Mouse (Mus musculus) hindbrain, embryonic 13.5 days (tissue): ENCODE measurements around the gene Ptprn2. TPM values are rescaled to one million over a fixed set of nuclear protein-coding genes. Genes with fewer than 3 reads are reported as not detected.

ENCODE experiments used
- ATAC-seq: fragments of 200-750 bp; cut with Nextera tagmentation; 2 replicates; pipeline ENCODE4 v1.8.0; 2017; ENCODE audit warnings: moderate TSS enrichment; ENCODE audit not compliant: low FRiP score
- H3K27ac ChIP-seq: fragments of 300-500 bp; sonication (generic); 2 replicates; pipeline ENCODE4 v1.5.1; 2015; ENCODE audit warnings: inconsistent platforms, mild to moderate bottlenecking, moderate library complexity
- H3K27me3 ChIP-seq: fragments of 300-500 bp; sonication (generic); 2 replicates; pipeline ENCODE4 v1.6.1; 2015; ENCODE audit warnings: mild to moderate bottlenecking, inconsistent platforms
- H3K36me3 ChIP-seq: fragments of 300-500 bp; sonication (generic); 2 replicates; pipeline ENCODE4 v1.6.1; 2015; ENCODE audit warnings: mild to moderate bottlenecking, inconsistent platforms
- H3K4me1 ChIP-seq: fragments of 300-500 bp; sonication (generic); replicated peaks from 2 replicates; pipeline ENCODE4 v1.6.1; 2015; ENCODE audit warnings: inconsistent platforms
- H3K4me2 ChIP-seq: fragments of 300-500 bp; sonication (generic); 2 replicates; pipeline ENCODE4 v1.6.1; 2015; ENCODE audit warnings: inconsistent platforms, mild to moderate bottlenecking, moderate library complexity
- H3K4me3 ChIP-seq: fragments of 300-500 bp; sonication (generic); 2 replicates; pipeline ENCODE4 v1.5.1; 2015; ENCODE audit warnings: mild to moderate bottlenecking, inconsistent platforms
- H3K9ac ChIP-seq: fragments of 300-500 bp; sonication (generic); 2 replicates; pipeline ENCODE4 v1.6.1; 2015; ENCODE audit warnings: mild to moderate bottlenecking, inconsistent platforms
- H3K9me3 ChIP-seq: fragments of 300-500 bp; sonication (generic); 2 replicates; pipeline ENCODE4 v1.6.1; 2016; ENCODE audit warnings: inconsistent platforms
- WGBS: fragments of 180-500 bp; shearing (Covaris S2); methylation state at CpG from one replicate; pipeline ENCODE4 v1.1.7; 2015; 5-methylcytosine and 5-hydroxymethylcytosine counted together
- polyA plus RNA-seq: library from polyadenylated mRNA; unstranded; fragments of >200 nt; fragmentation: Nextera tagmentation; extraction: Ambion mirVana; gene quantifications from 2 replicates; pipeline ENCODE4 v1.2.1, GENCODE M21; 2015

Gene Ptprn2
- polyA plus RNA-seq, 1 experiment from 2014 or later, result 10.3 TPM

GRCm38 (mm10) chr12:117107143-117107616 is 621.7 kb downstream of the Ptprn2 start:
- H3K4me1 ChIP-seq, result peaks cover 27% of the 10 kb centered on the region
- peak; percentile 96 for ATAC-seq
- no peaks in the 10 kb centered on the region for H3K36me3 ChIP-seq
- peak overlapping the region; percentile 19; the same call in 1 of the 2 replicates for H3K9ac ChIP-seq
- H3K27ac ChIP-seq, result peak overlapping the region; percentile 86
- H3K4me2 ChIP-seq, result peak overlapping the region; percentile 45
- H3K27me3 ChIP-seq, result peaks cover 84% of the 10 kb centered on the region
- 12% methylated on average over 16 of the region's 16 CpGs for WGBS
- H3K9me3 ChIP-seq, result no peaks in the 10 kb centered on the region
- H3K4me3 ChIP-seq, result 0 out of 2 replicates have a peak overlapping the region, but pooled peaks have one; percentile 10

GRCm38 (mm10) chr12:117115254-117115865 is 629.8 kb downstream of the Ptprn2 start:
- Histone ChIP-seq H3K9ac (peak overlapping the region; percentile 20; the same call in 1 of the 2 replicates), H3K9me3 (no peaks in the 10 kb centered on the region), H3K4me2 (no peak overlapping the region), H3K27ac (peak overlapping the region; percentile 71), H3K4me3 (no peak overlapping the region), H3K27me3 (peaks cover 87% of the 10 kb centered on the region), H3K36me3 (no peaks in the 10 kb centered on the region), H3K4me1 (peaks cover 12% of the 10 kb centered on the region; the same call in 1 of the 2 replicates)
- peak; percentile 75 for ATAC-seq
- WGBS, result 40% methylated on average over 10 of the region's 10 CpGs

- Histone ChIP-seq H3K4me3 (no peak overlapping the region), H3K9me3 (no peaks in the 10 kb centered on the region), H3K4me2 (no peak overlapping the region), H3K4me1 (no peaks in the 10 kb centered on the region), H3K9ac (no peak overlapping the region), H3K27me3 (peaks cover 34% of the 10 kb centered on the region), H3K27ac (no peak overlapping the region), H3K36me3 (no peaks in the 10 kb centered on the region)
- no peak for ATAC-seq
- 95% methylated on average over 3 of the region's 3 CpGs for WGBS
These were observed 641.6 kb downstream of the Ptprn2 start for GRCm38 (mm10) chr12:117127078-117127477.

DNA sequence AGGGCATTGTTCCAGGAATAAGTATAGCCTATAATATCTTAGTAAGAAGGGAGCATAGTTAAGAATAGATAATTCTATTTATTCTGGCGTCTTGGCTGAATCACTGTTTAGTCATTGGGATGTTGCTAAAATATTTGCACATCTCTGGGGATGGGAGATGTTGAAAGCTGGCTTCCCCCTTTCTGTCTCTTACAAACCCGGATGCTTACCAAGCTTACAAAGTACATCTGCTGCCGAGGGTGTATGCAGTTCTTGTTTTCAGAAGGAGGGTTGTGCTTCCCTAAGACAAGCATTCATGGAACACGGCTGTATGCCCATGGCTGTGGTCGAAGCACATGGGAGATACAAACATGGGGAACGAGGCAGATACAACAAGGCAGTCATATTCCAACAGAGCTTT is 642.0 kb downstream of the Ptprn2 start:
- H3K4me2 ChIP-seq, result no peak overlapping the region
- no peak overlapping the region for H3K9ac ChIP-seq
- no peaks in the 10 kb centered on the region for H3K9me3 ChIP-seq
- ATAC-seq, result no peak
- peaks cover 32% of the 10 kb centered on the region for H3K27me3 ChIP-seq
- H3K4me3 ChIP-seq, result no peak overlapping the region
- no peaks in the 10 kb centered on the region for H3K36me3 ChIP-seq
- 76% methylated on average over 6 of the region's 6 CpGs for WGBS
- no peaks in the 10 kb centered on the region for H3K4me1 ChIP-seq
- no peak overlapping the region for H3K27ac ChIP-seq

GRCm38 (mm10) chr12:117132095-117132494 is 646.6 kb downstream of the Ptprn2 start:
- Histone ChIP-seq H3K9ac (no peak overlapping the region), H3K4me3 (no peak overlapping the region), H3K9me3 (no peaks in the 10 kb centered on the region), H3K27me3 (peaks cover 15% of the 10 kb centered on the region), H3K4me2 (no peak overlapping the region), H3K36me3 (no peaks in the 10 kb centered on the region), H3K4me1 (peaks cover 4% of the 10 kb centered on the region; the same call in 1 of the 2 replicates), H3K27ac (no peak overlapping the region)
- 8% methylated on average over 2 of the region's 2 CpGs for WGBS
- ATAC-seq, result no peak

DNA sequence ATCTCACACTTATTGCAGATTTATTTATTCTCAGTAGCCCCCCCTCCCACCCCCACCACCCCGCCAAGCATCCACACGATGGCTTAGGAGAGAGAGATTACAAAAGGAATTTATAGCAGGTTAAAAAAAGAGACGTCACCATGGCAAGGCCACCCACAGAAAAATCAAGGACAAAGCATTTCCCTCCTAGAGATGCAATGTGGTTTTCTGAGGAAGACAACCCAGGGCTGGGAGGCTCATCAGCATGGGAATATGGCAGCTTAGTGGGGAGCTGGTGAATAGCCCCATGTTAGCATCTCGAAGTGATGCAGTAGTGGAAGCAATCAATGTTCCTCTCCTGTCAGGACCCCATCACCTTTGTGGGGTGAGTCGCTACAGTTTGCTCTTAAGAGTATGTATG is 649.7 kb downstream of the Ptprn2 start:
- no peak overlapping the region for H3K4me2 ChIP-seq
- ATAC-seq, result no peak
- H3K36me3 ChIP-seq, result no peaks in the 10 kb centered on the region
- H3K4me3 ChIP-seq, result no peak overlapping the region
- no peaks in the 10 kb centered on the region for H3K9me3 ChIP-seq
- 44% methylated on average over 5 of the region's 5 CpGs for WGBS
- peaks cover 4% of the 10 kb centered on the region; the same call in 1 of the 2 replicates for H3K4me1 ChIP-seq
- no peak overlapping the region for H3K27ac ChIP-seq
- 0 out of 2 replicates have a peak, but pooled peaks cover 3% of the 10 kb centered on the region for H3K27me3 ChIP-seq
- H3K9ac ChIP-seq, result no peak overlapping the region

DNA sequence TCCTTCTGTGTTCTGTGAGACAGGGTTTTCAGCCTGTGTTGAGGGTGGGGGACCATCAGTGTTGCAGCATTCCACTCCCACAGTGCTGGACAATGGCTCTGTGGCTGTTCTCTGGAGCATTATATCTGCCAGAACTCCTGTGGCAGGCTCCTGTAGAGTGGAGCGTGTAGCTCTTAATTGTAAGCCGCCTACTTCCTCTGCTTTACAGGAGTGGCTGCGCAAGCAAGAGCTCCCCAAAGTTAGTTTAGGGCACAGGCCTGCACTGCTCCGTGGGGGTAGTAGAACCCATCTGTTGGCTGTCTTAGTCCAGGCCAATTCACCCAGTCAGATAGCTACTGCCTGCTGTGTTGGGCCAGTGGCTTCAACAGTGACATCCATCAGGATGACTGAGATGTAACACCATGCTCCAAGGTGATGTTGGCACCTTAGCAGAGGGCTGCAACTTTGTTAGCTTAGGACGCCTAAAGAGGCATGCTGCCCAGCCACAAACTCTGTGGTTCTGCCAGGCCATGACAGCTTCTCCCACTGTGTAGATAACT is 651.0 kb downstream of the Ptprn2 start:
- 0 out of 2 replicates have a peak, but pooled peaks have one; percentile 37 for ATAC-seq
- Histone ChIP-seq H3K36me3 (no peaks in the 10 kb centered on the region), H3K4me2 (no peak overlapping the region), H3K4me1 (peaks cover 7% of the 10 kb centered on the region; the same call in 1 of the 2 replicates), H3K27me3 (0 out of 2 replicates have a peak, but pooled peaks cover 3% of the 10 kb centered on the region), H3K9ac (no peak overlapping the region), H3K9me3 (no peaks in the 10 kb centered on the region), H3K27ac (no peak overlapping the region), H3K4me3 (no peak overlapping the region)
- WGBS, result 62% methylated on average over 5 of the region's 5 CpGs

DNA sequence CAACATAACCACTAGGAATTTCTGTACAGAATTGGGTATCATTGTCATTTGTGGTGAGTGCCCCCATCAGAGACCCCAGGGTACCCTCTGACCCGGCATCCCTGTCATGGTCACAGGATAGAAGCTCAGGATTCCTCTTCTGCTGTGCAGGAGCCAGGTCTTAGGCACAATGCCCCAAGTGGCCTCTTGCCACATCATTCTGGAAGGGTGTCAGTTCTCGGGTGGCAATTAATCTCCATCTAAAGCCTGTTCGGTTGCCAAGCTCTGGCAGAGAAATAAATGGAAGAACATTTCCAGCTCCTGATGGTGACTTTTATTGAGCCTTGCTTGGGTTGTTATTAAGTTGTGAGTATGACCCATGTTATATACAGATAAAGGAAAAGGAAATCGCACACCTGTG is 655.4 kb downstream of the Ptprn2 start:
- whole genome bisulfite sequencing, result 81% methylated on average over 4 of the region's 4 CpGs
- ATAC-seq, result no peak
- Histone ChIP-seq H3K4me2 (no peak overlapping the region), H3K9ac (no peak overlapping the region), H3K27ac (no peak overlapping the region), H3K27me3 (no peaks in the 10 kb centered on the region), H3K4me3 (no peak overlapping the region), H3K36me3 (no peaks in the 10 kb centered on the region), H3K4me1 (peaks cover 7% of the 10 kb centered on the region; the same call in 1 of the 2 replicates), H3K9me3 (no peaks in the 10 kb centered on the region)

GRCm38 (mm10) chr12:117141394-117141793 is 655.9 kb downstream of the Ptprn2 start:
- Histone ChIP-seq H3K4me2 (no peak overlapping the region), H3K9ac (no peak overlapping the region), H3K9me3 (no peaks in the 10 kb centered on the region), H3K36me3 (no peaks in the 10 kb centered on the region), H3K4me1 (peaks cover 5% of the 10 kb centered on the region; the same call in 1 of the 2 replicates), H3K4me3 (no peak overlapping the region), H3K27me3 (no peaks in the 10 kb centered on the region), H3K27ac (no peak overlapping the region)
- 95% methylated on average over 6 of the region's 6 CpGs for WGBS
- ATAC-seq, result no peak

DNA sequence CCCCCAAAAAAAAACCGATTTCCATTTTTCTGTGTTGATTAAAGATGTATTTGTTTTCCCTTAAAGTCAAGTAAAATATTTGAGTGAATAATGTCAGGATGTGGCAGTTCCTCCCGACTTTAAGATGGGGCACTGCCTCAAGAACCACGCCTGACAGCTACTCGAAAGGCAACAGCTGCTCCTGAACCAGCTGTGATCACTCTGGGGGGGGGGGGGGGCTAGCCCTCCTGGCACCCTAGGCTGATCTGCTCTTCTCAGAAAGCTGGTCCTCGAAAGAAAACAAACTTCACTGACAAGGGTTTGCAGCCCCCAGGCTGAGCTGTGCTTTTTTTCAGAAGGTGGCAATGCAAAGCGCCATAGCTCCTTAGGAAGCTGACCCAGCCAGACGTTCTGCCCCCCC is 663.7 kb downstream of the Ptprn2 start:
- Histone ChIP-seq H3K9me3 (no peaks in the 10 kb centered on the region), H3K4me1 (peaks cover 40% of the 10 kb centered on the region), H3K9ac (no peak overlapping the region), H3K36me3 (no peaks in the 10 kb centered on the region), H3K27ac (no peak overlapping the region), H3K4me2 (0 out of 2 replicates have a peak overlapping the region, but pooled peaks have one; percentile 8), H3K4me3 (no peak overlapping the region), H3K27me3 (peaks cover 51% of the 10 kb centered on the region)
- WGBS, result 12% methylated on average over 7 of the region's 7 CpGs
- ATAC-seq, result no peak

GRCm38 (mm10) chr12:117150611-117151395 is 665.3 kb downstream of the Ptprn2 start:
- Histone ChIP-seq H3K9me3 (no peaks in the 10 kb centered on the region), H3K4me3 (peak overlapping the region; percentile 29), H3K36me3 (no peaks in the 10 kb centered on the region), H3K9ac (peak overlapping the region; percentile 92), H3K4me1 (peaks cover 56% of the 10 kb centered on the region), H3K27ac (peak overlapping the region; percentile 44; the same call in 1 of the 2 replicates), H3K27me3 (peaks cover 66% of the 10 kb centered on the region), H3K4me2 (peak overlapping the region; percentile 50)
- no peak for ATAC-seq
- WGBS, result 4% methylated on average over 33 of the region's 33 CpGs

GRCm38 (mm10) chr12:117151611-117152010 is 666.1 kb downstream of the Ptprn2 start:
- peak overlapping the region; percentile 29; the same call in 1 of the 2 replicates for H3K4me3 ChIP-seq
- ATAC-seq, result no peak
- H3K9ac ChIP-seq, result peak overlapping the region; percentile 92; the same call in 1 of the 2 replicates
- WGBS, result 9% methylated on average over 7 of the region's 7 CpGs
- H3K4me1 ChIP-seq, result peaks cover 62% of the 10 kb centered on the region
- H3K36me3 ChIP-seq, result no peaks in the 10 kb centered on the region
- peak overlapping the region; percentile 50 for H3K4me2 ChIP-seq
- no peaks in the 10 kb centered on the region for H3K9me3 ChIP-seq
- peak overlapping the region; percentile 92; the same call in 1 of the 2 replicates for H3K27ac ChIP-seq
- H3K27me3 ChIP-seq, result peaks cover 65% of the 10 kb centered on the region
